Mouse (Mus musculus) intestine, postnatal 0 days (tissue): Measurements from ENCODE around the gene Trp53i13. TPM values are rescaled to one million over a fixed set of nuclear protein-coding genes. Genes with fewer than 3 reads are reported as not detected.

ENCODE experiments used
- ATAC-seq: fragments of 200-750 bp; cut with Nextera tagmentation; 2 replicates; pipeline ENCODE4 v1.8.0; 2017; ENCODE audit warnings: mild to moderate bottlenecking, moderate TSS enrichment, moderate library complexity
- H3K27ac ChIP-seq: fragments of 300-500 bp; sonication (generic); 2 replicates; pipeline ENCODE4 v1.5.1; 2014; ENCODE audit warnings: mild to moderate bottlenecking, low read depth, low read length, moderate library complexity
- H3K27me3 ChIP-seq: fragments of 300-500 bp; sonication (generic); replicated peaks from 2 replicates; pipeline ENCODE4 v1.6.1; 2014; ENCODE audit warnings: low read length, mixed read lengths; ENCODE audit not compliant: control insufficient read depth, insufficient read depth
- H3K36me3 ChIP-seq: fragments of 300-500 bp; sonication (generic); 2 replicates; pipeline ENCODE4 v1.6.1; 2014; ENCODE audit warnings: mild to moderate bottlenecking, moderate library complexity; ENCODE audit not compliant: control insufficient read depth, insufficient read depth
- H3K4me1 ChIP-seq: fragments of 300-500 bp; sonication (generic); replicated peaks from 2 replicates; pipeline ENCODE4 v1.6.1; 2014; ENCODE audit warnings: antibody characterized with exemption, low read length, mixed read lengths; ENCODE audit not compliant: control insufficient read depth, insufficient read depth
- H3K4me2 ChIP-seq: fragments of 300-500 bp; sonication (generic); replicated peaks from 2 replicates; pipeline ENCODE4 v1.6.1; 2014; ENCODE audit warnings: low read depth, mild to moderate bottlenecking, moderate library complexity
- H3K4me3 ChIP-seq: fragments of 300-500 bp; sonication (generic); 2 replicates; pipeline ENCODE4 v1.5.1; 2014; ENCODE audit warnings: low read depth, low read length
- H3K9ac ChIP-seq: fragments of 300-500 bp; sonication (generic); 2 replicates; pipeline ENCODE4 v1.6.1; 2014; ENCODE audit warnings: mild to moderate bottlenecking, low read depth, low read length
- H3K9me3 ChIP-seq: fragments of 300-500 bp; sonication (generic); 2 replicates; pipeline ENCODE4 v1.6.1; 2016; ENCODE audit warnings: mixed run types; ENCODE audit not compliant: control insufficient read depth
- CTCF ChIP-seq: sonication (generic); IDR thresholded peaks from 2 replicates; pipeline ENCODE4 v1.5.1; 2016; ENCODE audit warnings: low read depth, mild to moderate bottlenecking, control low read depth, antibody characterized with exemption, moderate library complexity
- WGBS: fragments of 180-500 bp; shearing (Covaris S2); extraction: QIAGEN DNeasy Blood & Tissue Kit; methylation state at CpG from one replicate; pipeline ENCODE4 v1.1.7; 2014; 5-methylcytosine and 5-hydroxymethylcytosine counted together
- polyA plus RNA-seq: library from polyadenylated mRNA; unstranded; fragments of >200 nt; fragmentation: Nextera tagmentation; extraction: Ambion mirVana; gene quantifications from 2 replicates; pipeline ENCODE4 v1.2.1, GENCODE M21; 2015

The Trp53i13 gene
- polyA plus RNA-seq, 1 experiment from 2014 or later = 22.9 TPM

- ATAC-seq = no peak
- Histone ChIP-seq H3K27me3 (no peaks in the 10 kb centered on the region), H3K4me1 (peaks cover 16% of the 10 kb centered on the region), H3K9me3 (no peaks in the 10 kb centered on the region), H3K27ac (peak overlapping the region; percentile 94; the same call in 1 of the 2 replicates), H3K4me3 (no peak overlapping the region), H3K36me3 (peaks cover 71% of the 10 kb centered on the region), H3K4me2 (no peak overlapping the region), H3K9ac (no peak overlapping the region)
- 69% methylated on average over 3 of the region's 3 CpGs for WGBS
- TF ChIP-seq CTCF = no peak
Observed at GRCm38 (mm10) chr11:77503511-77503910, 12.3 kb downstream of the Trp53i13 start.

- no peaks in the 10 kb centered on the region for H3K27me3 ChIP-seq
- no peak for ATAC-seq
- no peak overlapping the region for H3K4me2 ChIP-seq
- no peak for TF ChIP-seq CTCF
- H3K27ac ChIP-seq = no peak overlapping the region
- WGBS = 84% methylated on average over 6 of the region's 6 CpGs
- no peak overlapping the region for H3K9ac ChIP-seq
- H3K4me3 ChIP-seq = no peak overlapping the region
- no peaks in the 10 kb centered on the region for H3K9me3 ChIP-seq
- H3K4me1 ChIP-seq = peaks cover 23% of the 10 kb centered on the region
- peaks cover 74% of the 10 kb centered on the region for H3K36me3 ChIP-seq
Observed at GRCm38 (mm10) chr11:77502481-77502880, 13.3 kb downstream of the Trp53i13 start.

GRCm38 (mm10) chr11:77501971-77502370 lies 13.8 kb downstream of the Trp53i13 start:
- H3K9ac ChIP-seq = no peak overlapping the region
- H3K27ac ChIP-seq = no peak overlapping the region
- no peak overlapping the region for H3K4me3 ChIP-seq
- no peak for ATAC-seq
- peaks cover 21% of the 10 kb centered on the region for H3K4me1 ChIP-seq
- peaks cover 74% of the 10 kb centered on the region for H3K36me3 ChIP-seq
- H3K27me3 ChIP-seq = no peaks in the 10 kb centered on the region
- 77% methylated on average over 4 of the region's 4 CpGs for whole genome bisulfite sequencing
- no peak for TF ChIP-seq CTCF
- no peaks in the 10 kb centered on the region for H3K9me3 ChIP-seq
- no peak overlapping the region for H3K4me2 ChIP-seq

DNA sequence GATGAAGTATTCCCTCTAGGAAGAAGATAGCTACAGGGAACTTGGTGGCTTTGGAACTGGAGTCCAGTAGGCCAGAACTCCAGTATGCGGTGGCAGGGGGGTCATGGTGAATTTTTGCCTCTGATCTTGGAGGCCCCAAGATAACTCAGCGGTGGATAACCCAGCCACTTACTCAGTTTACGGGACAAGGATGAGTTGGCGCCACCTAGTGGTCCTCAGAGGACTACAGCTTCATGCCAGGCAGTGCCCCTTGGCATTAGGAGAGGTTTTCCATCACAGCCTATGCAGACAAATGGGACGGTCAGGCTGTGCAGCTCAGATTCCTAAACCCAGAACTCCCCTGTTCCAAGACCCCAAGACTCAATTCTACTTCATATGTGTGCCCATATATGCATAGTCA lies 14.4 kb downstream of the Trp53i13 start:
- peak; percentile 92 for TF ChIP-seq CTCF
- Histone ChIP-seq H3K4me3 (no peak overlapping the region), H3K9ac (0 out of 2 replicates have a peak overlapping the region, but pooled peaks have one; percentile 3), H3K9me3 (no peaks in the 10 kb centered on the region), H3K27me3 (no peaks in the 10 kb centered on the region), H3K36me3 (peaks cover 73% of the 10 kb centered on the region), H3K4me1 (peaks cover 18% of the 10 kb centered on the region), H3K27ac (0 out of 2 replicates have a peak overlapping the region, but pooled peaks have one; percentile 28), H3K4me2 (no peak overlapping the region)
- ATAC-seq = no peak
- 22% methylated on average over 5 of the region's 5 CpGs for WGBS

GRCm38 (mm10) chr11:77500361-77501325 lies 15.1 kb downstream of the Trp53i13 start:
- no peak for TF ChIP-seq CTCF
- H3K4me2 ChIP-seq = no peak overlapping the region
- peaks cover 66% of the 10 kb centered on the region for H3K36me3 ChIP-seq
- H3K9me3 ChIP-seq = no peaks in the 10 kb centered on the region
- peaks cover 16% of the 10 kb centered on the region for H3K4me1 ChIP-seq
- no peak for ATAC-seq
- no peaks in the 10 kb centered on the region for H3K27me3 ChIP-seq
- 0 out of 2 replicates have a peak overlapping the region, but pooled peaks have one; percentile 3 for H3K9ac ChIP-seq
- H3K4me3 ChIP-seq = no peak overlapping the region
- H3K27ac ChIP-seq = 0 out of 2 replicates have a peak overlapping the region, but pooled peaks have one; percentile 28
- 68% methylated on average over 17 of the region's 17 CpGs for WGBS

GRCm38 (mm10) chr11:77499354-77499753 lies 16.4 kb downstream of the Trp53i13 start:
- H3K9me3 ChIP-seq = no peaks in the 10 kb centered on the region
- no peak for ATAC-seq
- H3K4me3 ChIP-seq = no peak overlapping the region
- H3K27ac ChIP-seq = peak overlapping the region; percentile 15; the same call in 1 of the 2 replicates
- no peak overlapping the region for H3K9ac ChIP-seq
- H3K4me1 ChIP-seq = peaks cover 18% of the 10 kb centered on the region
- peaks cover 53% of the 10 kb centered on the region for H3K36me3 ChIP-seq
- WGBS = 88% methylated on average over 7 of the region's 7 CpGs
- TF ChIP-seq CTCF = no peak
- no peak overlapping the region for H3K4me2 ChIP-seq
- no peaks in the 10 kb centered on the region for H3K27me3 ChIP-seq
